ENCODE assay signal across 8 mouse cellular contexts in genomic region chr9:59577844-59578504, GRCm38 (mm10). TPM values are rescaled to one million over a fixed set of nuclear protein-coding genes. Genes with fewer than 3 reads are reported as not detected.
DNase-seq lines count a peak whose midpoint lies in the region; ATAC-seq lines count a peak whose summit lies in the region.

Gene Celf6 (plus strand): TSS chr9:59577917.

- intact Hi-C loops in gastrocnemius, postnatal 14 days (cut with DNase I; ENCODE audit: low total_unique reads) = no loop called here
- intact Hi-C loops in left cerebral cortex, postnatal 14 days (cut with DNase I) = no loop called here

- ATAC-seq in inflammation-experienced regulatory T-cells, adult 6 months = peak; percentile 43
- peak; percentile 99 for ATAC-seq in megakaryocyte-erythroid progenitor cell, adult 5-6 weeks (replicated peaks; ENCODE audit: low FRiP score, low TSS enrichment, poor library complexity, severe bottlenecking)

- peak; percentile 94 for DNase-seq in adrenal gland, adult 2 months
- peak; percentile 99 for DNase-seq in embryo, embryonic 10.5 days (ENCODE audit: low spot score)
- DNase-seq in gastrocnemius, postnatal 14 days = peak; percentile 79
- DNase-seq in left cerebral cortex, postnatal 14 days (ENCODE audit: low spot score in 2 of 2) = peak; percentile 92 to 95
- peak; percentile 90 for DNase-seq in right cerebral cortex, postnatal 14 days
- DNase-seq in urinary bladder, postnatal 25 days (ENCODE audit: low spot score) = peak; percentile 62

RNA-seq across cellular contexts. Expression of gene Celf6, which starts in this region (rescaled TPM):
- total RNA-seq in adrenal gland, adult 2 months (2021) = 1 to 10 TPM; 3.0 to 8.6 TPM
- 3.9 and 13.9 TPM in 2 replicates for polyA plus RNA-seq in adrenal gland, adult 2 months (2012; rRNA removed)
- total RNA-seq in gastrocnemius, postnatal 14 days (2021) = not detected
- polyA plus RNA-seq in inflammation-experienced regulatory T-cells, adult 6 months (2017; shearing (Covaris generic)) = not detected
- total RNA-seq in left cerebral cortex, postnatal 14 days (2021) = 10 to 100 TPM; 27.1 to 28.5 TPM
- total RNA-seq in megakaryocyte-erythroid progenitor cell, adult 5-6 weeks (2014; fragmentation: Nextera tagmentation) = not detected in 2 replicates
- total RNA-seq in megakaryocyte-erythroid progenitor cell, adult 5-6 weeks (2017) = not detected in 2 replicates

Comparison
In these comparisons a context has a peak if more than half of its experiments do, and no peak if none do; other contexts are left out.
1. Peak in every context shown above with its lines: DNase-seq and ATAC-seq.
2. Peak in DNase-seq in gastrocnemius, postnatal 14 days; RNA of the gene not detected or under 1 TPM.
3. Peak in ATAC-seq in inflammation-experienced regulatory T-cells, adult 6 months; RNA of the gene not detected or under 1 TPM.
4. Peak in ATAC-seq in megakaryocyte-erythroid progenitor cell, adult 5-6 weeks; RNA of the gene not detected or under 1 TPM.